ENCODE assay signal across 11 mouse cellular contexts in the genomic region with DNA sequence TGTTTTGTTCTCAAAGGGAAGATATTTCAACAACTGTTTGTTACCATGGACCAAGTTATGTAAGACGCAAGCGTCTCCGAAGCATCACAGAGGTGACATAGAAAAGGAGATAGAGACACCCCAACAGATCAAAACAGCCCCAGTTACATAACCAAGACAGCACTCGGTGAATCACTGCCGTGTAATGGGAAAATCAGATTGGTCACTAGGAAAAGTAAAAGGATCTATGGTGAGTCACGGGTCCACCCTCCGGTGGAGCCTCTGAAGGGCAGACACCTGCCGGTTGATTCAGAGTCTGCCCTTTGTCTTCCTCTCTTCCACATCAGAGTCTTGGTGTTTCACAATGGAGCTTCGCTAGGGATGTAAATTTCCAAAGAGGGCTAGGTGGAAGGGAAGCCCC.
"Had no signal": no experiment of that assay in that cellular context is flagged by ENCODE, and none has a peak within 500 bp of the region (broad histone marks: within the 10 kb centered on the region; RNA-seq: fewer than 3 reads in every experiment).

No protein-coding gene starts in this region.

- DNase-seq: kidney, adult 8-10 months; kidney, postnatal 10 days; kidney, postnatal 36 days; left cerebral cortex, postnatal 4 days; liver, postnatal 0 days; lung, embryonic 14.5 days; lung, postnatal 36 days; retina, postnatal 1 day; right cerebral cortex, postnatal 25 days; spleen, adult 18-20 months; thymus, postnatal 25 days had no signal
